Mouse (Mus musculus) CD4-positive helper T cell, adult 2 months (primary cell): Measurements from ENCODE around the gene Trp53tg5.

Experiments
- DNase-seq: peaks from one replicate; pipeline ENCODE4 v3.0.0-alpha.2; 2012; ENCODE audit warnings: low read depth, missing footprints, low spot score

Gene Trp53tg5

DNA sequence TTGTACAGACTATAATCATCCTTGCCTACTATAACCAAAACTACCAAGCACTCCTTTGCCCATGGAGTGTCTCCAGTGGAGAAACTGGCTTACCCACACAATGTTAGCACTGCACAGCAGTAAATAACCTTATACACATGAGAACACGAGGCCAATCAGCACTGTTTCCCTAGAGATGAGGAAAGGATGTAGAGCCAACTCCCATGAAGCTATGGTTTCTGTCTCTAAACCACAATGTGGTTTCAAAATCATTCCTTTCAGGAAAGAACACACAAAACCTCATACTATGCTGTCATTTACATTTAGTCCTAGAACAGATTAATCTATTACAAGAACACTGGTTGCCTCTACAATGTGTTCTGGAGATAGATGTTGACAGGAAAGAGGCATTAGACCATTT lies 22.8 kb upstream of the Trp53tg5 start:
- DNase-seq = no peak

DNA sequence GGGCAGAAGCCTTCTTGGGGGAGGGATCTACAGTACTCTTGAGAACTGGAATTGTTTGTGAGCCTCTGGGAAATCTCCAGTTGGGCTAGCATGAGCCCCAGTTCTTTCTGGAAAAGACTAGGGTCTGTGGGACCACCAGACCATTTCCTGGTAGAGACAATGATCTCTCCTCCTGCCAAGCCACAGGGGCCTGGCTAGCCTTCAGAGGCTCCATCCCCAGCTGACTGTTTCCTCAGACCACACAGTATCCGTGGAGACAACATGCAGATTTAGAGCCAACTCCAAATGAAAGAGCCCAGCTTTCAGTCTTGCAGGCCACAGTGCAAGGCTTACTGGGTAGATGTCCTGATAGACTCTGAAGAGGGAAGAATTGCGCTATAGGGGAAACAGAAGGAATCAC lies 20.6 kb upstream of the Trp53tg5 start:
- DNase-seq = no peak

DNA sequence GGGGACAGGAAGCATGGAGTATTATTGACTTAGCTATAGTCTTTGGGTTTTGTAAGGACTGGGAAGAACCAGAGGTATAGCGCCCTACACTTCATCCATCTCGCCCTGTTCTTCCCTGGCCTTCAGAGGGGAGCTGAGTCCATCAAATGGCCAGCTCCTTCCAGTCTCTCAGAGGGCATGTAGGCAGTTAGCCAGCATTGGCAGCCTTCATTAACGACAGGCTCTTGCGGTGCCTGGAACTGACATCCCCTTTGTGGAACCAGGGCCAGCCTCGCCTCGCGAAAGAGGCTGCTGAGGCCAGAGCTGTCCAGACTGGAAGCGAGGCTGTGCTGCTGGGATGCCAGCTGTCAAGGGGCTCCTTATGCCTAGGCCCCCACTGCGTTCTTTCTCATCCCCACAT lies 14.3 kb upstream of the Trp53tg5 start:
- no peak for DNase-seq

DNA sequence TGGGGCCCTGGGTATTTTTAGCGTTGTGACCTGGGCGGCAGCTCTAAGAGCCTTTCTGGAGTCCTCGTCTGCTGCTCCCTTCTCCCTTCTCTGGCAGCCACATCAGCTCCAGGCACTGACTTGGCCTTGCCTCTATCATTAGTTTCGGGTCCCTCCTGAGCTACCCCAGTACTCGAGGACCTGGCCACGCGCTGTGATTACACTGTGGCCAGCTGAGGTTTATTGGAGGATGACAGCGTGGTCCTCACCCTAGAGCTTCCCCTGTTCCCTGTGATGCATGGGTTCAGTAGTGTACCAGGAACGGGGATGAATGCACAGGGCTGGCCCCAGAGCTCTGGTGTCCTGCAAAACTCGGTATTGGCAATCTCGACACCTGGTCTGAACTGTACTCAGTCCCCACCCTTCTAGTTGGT lies 13.6 kb upstream of the Trp53tg5 start:
- DNase-seq = no peak

DNA sequence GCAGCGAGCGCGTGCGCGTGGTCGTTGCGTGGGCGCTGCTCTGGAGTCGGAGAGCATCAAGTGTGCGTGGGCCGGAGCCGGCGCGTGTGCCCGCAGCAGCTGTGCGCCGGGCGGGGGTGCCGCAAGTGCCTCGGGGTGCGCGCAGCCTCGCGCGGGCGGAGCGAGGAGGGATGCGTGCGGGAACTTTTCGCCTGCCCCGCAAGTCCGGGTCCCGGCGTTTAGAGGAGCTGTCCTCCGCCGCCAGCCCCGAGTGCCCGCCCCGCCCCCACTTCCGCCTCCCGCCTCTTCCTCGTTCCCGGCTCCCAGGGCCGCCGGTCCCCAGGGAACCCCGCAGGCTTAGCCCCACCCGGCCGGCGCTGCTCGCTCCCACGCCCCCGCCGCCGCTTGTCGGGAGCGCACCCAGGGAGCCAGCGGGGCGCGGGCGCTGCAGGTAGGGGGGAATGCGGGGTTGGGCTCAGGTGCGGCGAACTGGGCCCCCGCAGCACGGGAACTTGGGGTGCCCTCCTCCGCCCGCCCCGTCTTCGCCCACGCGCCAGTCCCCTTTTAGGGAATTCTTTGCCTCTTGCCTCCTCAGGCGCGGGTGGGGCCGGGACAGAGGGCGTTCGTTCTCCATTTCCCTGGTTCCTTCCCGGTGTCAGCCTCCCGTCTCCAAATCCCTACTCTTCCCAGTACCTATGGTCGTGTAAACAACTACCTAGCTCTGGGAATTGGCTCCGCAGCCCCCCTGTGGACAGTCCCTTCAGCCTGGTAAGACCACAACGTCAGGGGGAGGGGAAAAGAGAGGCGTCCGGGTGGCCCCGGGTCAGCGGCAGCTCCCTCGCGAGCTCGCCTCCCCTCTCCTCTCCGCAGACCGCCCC lies 13.0 kb upstream of the Trp53tg5 start:
- peak; percentile 59 for DNase-seq

DNA sequence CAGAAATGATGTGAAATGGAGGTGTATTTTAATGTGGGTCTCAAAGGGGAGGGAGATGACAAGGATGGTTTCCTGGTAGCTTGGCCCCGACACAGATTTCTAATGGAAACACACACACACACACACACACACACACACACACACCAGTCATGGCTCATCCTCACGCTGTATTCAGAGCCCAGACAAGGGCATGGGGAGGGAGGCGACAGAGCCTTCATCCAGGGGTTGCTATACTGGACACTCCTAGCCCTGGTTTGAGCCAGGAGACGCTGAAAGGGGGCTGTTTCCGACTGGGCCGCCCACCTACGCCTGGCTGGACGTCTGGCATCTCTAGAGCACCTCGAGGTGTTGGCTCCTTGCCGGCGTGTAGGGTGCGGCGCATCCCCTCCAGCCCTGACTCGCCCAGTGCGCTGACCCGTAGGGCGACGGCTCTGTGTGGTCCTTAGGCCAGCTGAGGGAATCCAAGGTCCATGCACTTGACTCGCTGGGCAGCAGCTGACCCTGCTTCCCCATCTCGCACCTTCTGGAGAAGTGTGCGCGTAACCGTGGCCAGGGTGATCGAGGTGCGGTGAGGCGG lies 12.2 kb upstream of the Trp53tg5 start, which contains the start of gene Dbndd2:
Dbndd2 (plus strand) TSS at position 426 of the 577 bp plus-strand sequence.
- peak; percentile 12 for DNase-seq

DNA sequence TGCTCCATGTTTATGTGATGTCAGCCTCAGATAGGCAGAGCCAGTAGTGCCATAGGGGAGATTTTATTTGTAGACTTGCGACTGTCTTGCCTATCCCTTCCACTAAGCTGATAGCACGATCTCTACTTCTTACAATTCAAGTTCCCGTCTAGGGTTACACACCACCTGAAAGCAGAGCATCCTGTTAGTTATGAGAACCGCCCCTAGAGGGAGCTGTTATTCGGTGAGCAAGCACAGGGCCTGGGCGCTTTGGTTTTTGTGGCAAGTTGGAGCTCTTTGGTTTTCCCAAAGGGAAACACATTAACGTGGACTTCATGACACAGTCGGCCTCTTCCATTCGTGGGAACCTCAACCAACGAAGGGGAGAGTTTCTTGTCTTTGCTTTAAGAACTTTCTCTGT lies 3.3 kb downstream of the Trp53tg5 start:
- peak; percentile 60 for DNase-seq

DNA sequence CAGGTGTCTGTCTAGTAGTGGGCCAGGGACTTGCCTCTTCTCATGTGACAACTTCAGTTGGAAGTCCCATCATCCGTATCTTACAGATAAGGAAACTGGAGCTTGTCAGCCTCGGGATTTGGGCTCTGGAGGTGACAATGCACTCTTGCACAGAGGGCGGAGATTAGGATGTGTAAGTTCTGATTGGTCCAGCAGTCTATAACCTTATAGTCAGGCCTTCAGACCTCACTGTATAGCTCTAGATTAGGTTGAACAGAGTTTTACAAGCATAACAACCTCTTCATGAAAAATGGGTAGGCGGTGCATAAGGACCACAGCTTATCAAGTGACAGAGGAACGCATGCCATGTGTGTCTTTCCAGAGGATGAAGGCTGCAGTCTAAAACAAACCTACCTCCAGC lies 6.7 kb downstream of the Trp53tg5 start:
- DNase-seq = no peak

DNA sequence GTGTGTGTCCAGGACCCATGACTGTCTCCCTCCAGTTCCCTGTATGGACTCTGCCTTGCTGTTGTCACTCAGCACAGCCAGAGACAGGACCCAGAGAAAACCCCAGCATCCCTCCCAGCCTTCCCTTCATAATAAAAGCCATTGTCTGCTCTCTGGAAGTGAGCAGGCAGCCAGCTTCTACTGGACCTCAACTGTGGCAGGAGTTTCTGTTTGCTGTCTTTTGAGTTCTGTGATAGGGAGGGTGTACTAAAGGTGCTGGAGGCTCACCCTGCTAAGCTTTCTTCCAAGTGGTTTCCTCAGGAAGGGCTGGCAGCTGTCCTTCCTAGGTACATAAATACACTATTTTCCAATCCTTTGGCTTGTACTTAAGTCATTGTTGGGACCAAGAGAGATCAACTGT lies 8.4 kb downstream of the Trp53tg5 start:
- no peak for DNase-seq

DNA sequence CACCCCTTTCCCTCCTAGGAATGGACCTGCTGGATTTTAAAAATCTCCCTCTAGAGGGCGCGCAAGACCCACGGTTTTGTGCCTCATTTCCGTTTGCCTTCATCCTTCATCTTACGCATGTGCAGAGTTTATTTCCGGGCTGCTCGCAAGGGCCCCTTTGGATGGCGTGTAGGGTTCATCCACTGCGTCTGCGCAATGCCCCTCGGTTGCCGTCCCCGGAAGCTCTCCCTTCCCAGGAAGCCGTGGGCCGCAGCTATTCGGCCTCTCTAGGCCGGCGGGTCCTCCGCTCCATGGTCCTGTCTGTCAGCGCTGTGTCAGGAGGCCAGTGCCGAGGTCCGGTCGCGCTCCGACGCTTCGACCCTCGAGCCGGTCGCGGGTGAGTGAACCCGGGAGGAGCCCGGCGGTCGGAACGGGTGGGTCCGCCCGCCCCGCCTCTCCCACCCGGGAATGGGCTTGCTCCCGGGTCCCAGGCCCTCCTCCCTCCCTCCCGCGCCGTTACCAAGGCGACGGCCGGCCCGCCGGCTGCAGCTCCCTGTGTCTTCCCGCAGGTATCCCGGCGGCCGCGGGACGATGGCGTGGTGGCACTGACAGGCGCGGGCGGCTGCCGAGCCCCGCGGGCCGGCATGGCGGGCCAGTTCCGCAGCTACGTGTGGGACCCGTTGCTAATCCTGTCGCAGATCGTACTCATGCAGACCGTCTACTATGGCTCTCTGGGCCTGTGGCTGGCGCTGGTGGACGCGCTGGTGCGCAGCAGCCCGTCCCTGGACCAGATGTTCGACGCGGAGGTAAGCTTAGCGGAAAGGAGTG lies 12.6 kb downstream of the Trp53tg5 start, which contains the start of gene Gm20458:
Gm20458 (plus strand) TSS at position 223 of the 807 bp plus-strand sequence.
- DNase-seq = peak; percentile 96

DNA sequence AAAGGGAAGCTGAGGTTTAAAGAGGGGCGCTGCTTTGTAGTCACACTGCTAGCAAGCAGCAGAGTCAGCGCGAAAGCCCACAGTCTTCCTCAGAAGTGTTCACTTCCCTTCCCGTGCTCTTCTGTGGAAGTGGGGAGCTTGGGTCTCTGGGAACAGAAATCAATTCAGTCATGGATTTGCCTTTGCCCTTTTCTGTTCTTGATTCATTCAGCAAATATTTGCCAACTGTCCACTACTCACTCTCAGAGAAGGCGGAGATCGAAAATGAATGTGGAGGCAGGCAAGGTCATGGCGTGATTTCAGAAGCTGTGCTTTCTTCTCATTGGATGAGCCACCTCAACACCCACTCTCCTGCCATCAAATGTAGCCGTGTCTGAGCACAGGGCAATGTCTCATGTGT lies 15.0 kb downstream of the Trp53tg5 start:
- DNase-seq = no peak

DNA sequence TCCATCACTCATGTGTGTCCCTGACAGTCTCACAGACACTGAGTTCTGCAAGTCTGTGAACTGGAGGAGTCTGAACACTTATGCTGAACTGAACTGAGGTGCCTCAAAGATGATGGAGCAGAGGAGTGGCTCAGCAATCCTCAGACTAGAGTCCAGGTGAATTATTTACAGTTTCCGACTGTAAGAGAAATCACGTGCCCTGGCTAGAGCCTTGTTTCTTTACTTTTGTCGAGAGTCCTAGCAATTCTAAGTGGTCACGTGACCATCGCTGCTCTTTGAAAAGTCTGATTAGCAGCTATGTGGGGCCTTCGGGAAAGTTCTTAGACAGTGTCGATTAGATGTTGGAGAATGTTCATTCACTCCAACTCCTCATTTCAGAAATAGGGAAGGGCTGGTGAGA lies 15.6 kb downstream of the Trp53tg5 start:
- no peak for DNase-seq

DNA sequence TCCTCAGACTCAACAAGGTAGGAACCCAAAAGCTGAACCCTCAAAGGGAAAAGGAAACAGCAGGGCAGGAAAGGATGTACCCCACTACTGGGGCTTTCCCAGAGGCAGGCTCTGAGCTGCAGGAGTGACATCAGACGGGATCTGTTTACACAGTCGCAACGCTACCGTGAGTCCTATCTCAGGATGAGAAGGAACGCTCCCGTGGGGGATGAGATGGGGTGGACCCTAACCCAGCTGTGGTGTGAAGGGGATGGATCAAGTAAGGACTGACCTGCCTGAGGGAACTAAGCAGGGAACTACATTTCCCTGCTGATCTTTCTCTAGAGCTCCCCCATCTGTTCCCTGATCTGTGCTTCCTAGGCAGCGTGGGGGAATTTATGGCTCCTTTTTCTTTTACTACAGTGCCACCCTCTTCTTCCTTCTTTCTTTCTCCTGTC lies 16.6 kb downstream of the Trp53tg5 start, which contains the start of gene Sys1:
Sys1 (plus strand) TSS at position 101 of the 437 bp plus-strand sequence.
- peak; percentile 59 for DNase-seq

DNA sequence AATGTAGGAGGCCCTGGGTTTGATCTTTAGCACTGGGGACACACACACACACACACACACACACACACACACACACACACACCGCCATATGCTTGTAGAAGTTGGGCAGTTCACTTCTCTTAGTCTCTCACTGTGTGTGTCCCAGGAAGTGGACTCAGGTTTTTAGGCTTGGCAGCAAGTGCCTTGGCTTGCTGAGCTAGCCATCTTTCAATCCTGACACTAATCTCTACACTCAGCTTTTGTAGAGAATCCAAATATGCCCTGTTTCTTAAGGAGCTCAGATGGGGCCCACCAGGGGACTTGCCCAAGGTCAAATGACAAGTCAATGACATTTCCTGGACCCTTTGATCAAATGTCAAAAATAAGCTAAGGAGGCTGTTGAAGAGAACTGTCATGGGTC lies 17.1 kb downstream of the Trp53tg5 start:
- DNase-seq = no peak

DNA sequence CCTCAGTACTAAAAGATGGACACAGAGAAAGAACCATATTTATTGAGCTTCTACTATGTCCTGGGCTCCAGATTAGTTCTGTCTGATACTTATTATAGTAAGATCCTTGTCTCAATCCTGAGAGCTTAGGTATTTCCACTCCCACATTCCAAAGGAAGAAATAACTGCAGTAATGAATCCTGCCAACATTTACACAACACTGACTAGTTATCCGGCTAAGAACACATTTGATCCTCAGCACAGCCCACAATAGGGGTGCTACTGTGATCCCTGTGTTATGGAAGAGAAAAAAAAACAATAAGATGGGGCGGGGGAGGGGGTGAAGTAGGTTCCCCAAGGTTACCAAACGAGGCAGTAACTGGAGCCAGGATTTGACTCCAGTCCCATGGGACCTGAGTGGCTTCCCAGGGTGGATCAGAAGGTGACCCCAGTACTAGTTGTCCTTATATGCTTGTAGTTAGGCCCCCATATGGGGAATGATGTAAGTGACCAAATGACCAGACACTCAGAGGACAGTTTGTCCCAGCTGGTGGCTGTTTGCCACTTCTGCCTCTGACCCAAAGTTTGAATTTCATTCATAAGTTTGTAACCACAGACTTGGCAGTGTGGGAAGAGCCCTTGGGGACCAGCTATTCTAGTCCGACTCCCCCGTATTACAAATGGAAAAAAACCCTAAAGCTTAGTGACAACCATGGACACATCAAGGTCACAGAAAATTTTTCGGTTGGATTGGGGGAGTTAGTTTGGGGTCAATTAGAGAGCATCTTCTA lies 17.9 kb downstream of the Trp53tg5 start:
- DNase-seq = no peak

DNA sequence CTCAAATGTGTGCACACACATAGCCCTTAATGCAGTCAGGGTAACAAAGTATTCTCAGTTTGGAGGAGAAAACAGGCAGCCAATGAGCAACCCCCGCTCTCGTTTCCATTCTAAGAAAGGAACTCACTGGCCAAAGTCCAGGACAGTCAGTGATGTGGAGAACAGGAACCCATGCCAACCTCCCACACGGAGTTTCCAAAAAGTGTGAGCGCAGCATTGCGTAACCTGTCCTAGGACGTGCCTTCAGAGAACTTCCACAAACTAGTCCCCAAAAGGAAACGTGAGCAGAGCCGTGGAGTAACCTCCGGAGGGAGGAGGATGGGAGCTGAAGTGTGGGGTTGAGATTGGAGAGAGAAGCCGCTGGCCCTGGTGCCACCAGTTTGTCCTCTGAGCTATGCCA lies 18.7 kb downstream of the Trp53tg5 start:
- no peak for DNase-seq

DNA sequence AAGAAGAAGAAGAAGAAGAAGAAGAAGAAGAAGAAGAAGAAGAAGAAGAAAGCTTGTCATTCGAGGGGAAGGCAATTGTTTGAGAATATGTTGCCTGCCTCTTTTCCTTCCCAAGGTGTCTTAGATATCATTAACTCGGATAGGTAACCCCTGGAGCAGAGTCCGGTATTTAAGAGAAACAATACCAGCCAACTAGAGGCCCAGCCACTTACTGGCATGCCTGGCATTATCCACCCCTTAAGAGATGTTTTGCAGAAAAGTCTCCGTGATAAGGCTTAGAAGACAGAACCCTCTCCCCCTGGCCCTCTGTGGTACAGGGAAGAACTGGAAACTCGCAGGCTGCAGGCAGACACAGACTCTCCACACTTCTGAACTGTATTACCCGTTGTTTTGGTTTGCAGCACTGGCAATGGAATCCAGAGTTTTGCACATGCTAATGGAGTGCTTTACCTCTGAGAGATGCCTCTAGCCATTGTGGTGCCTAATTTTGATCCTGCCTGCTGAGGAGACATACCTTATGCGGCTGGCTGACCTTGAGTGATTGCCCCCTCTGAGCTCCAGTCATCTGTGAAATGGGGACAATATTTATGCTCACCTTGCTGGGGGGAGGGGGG lies 19.5 kb downstream of the Trp53tg5 start:
- no peak for DNase-seq

DNA sequence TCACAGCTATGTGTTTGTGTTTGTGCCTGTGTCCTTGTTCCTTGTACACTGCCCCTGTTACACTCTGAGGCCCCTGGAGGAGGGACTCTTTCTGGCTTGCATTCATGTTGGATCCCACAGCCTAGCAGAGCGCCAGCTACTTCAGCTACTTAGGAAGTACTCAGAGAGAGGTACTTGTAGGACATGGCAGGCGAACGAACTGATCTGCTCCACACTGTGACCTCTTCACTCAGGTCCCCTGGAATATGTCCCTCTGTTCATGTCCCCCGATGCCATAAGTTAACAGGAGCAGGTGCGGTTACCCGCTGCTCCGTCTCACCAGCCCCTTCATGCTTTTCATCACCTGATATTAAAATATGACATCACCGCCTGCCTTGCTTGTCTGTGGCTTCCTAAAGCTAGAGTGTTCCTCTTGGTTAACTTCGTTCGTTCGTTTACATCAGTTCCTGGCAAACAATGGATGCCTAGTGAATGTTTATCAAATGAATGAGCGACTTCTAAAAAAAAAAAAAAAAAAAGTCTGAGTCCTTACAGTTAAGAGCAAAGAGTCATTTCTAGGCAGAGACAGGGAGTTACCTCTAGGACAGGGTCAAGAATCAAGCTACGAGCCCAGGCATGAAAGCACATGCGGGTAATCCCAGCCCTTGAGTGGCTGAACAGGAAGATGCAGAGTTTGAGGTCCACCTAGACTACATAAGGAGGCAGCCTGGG lies 20.3 kb downstream of the Trp53tg5 start:
- no peak for DNase-seq

DNA sequence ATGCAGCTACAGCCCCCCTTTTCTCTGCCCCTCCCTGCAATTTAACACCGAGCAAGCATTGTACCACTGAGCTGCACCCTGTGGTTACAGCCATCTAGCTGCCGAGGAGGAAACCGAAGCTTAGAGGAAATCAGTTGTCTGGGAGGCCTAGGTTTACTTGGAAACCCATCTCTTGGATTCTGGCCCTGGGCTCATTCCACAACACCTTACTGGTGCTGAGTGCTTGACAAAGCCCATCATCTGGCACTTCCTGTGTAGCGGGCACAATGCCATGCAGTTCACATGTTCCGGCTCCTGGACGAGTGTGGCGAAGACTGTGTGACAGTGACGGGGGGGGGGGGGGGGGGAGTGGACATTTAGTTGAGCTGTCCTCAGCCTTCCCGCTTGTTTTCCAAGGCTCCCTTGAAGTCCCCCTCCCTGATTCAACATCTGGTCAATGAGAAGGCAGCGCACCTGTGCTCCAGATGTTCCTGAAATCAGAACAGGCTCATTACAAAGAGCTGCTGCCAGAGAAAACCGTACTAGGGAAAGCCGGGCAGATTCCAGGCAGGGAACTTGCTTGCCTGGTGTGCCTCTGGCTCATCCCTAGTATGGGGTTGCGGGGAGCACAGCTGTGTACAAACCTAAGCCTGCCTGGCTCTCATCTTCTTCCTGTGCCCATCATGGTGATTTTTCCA lies 21.4 kb downstream of the Trp53tg5 start:
- DNase-seq = no peak
